Mouse (Mus musculus): ENCODE data around the gene Gria4. TPM values are rescaled to one million over a fixed set of nuclear protein-coding genes. Genes with fewer than 3 reads are reported as not detected.
"Not testable (repeated sequence)": the region's sequence is repeated elsewhere in the genome, so short reads cannot be mapped to it uniquely, and the experiment has no call there.

Gria4 gene
- total and polyA plus RNA-seq, 3 experiments, result under 0.01 TPM; not detected in 2

- no peaks in the 10 kb centered on the region for H3K36me3 ChIP-seq (replicated peaks)
- peak; percentile 68 for ATAC-seq (ENCODE audit: extremely low read depth, insufficient number of reproducible peaks, low FRiP score, poor library complexity, severe bottlenecking)
- no peaks in the 10 kb centered on the region for H3K9me3 ChIP-seq (replicated peaks)
- TF ChIP-seq TAL1 (conservative IDR thresholded peaks at IDR 0.05; ENCODE audit: low read depth, low read length), result no peak
- TF ChIP-seq CTCF (IDR thresholded peaks at IDR 0.05; ENCODE audit: low read depth, low read length), result peak; percentile 39; the same call in 1 of the 2 replicates
- no peaks in the 10 kb centered on the region for H3K27me3 ChIP-seq (ENCODE audit: insufficient read depth, low read length)
- DNase-seq (ENCODE audit: low spot score), result no peak
- no peak overlapping the region for H3K4me3 ChIP-seq (ENCODE audit: low read depth, low read length)
- H3K4me1 ChIP-seq (ENCODE audit: insufficient read depth, low read depth, low read length), result no peaks in the 10 kb centered on the region
These were observed 353.1 kb downstream of the Gria4 start for GRCm38 (mm10) chr9:4442908-4443307.

GRCm38 (mm10) chr9:4400801-4401200, 395.2 kb downstream of the Gria4 start:
- H3K9me3 ChIP-seq (replicated peaks); H3K4me3 ChIP-seq (ENCODE audit: low read depth, low read length); ATAC-seq (ENCODE audit: extremely low read depth, insufficient number of reproducible peaks, low FRiP score, poor library complexity, severe bottlenecking); DNase-seq (ENCODE audit: low spot score); H3K4me1 ChIP-seq (ENCODE audit: insufficient read depth, low read depth, low read length); H3K27me3 ChIP-seq (ENCODE audit: insufficient read depth, low read length); H3K36me3 ChIP-seq (replicated peaks): not testable (repeated sequence)

GRCm38 (mm10) chr9:4376640-4377120, 419.4 kb downstream of the Gria4 start:
- H3K27me3 ChIP-seq (ENCODE audit: insufficient read depth, low read length), result no peaks in the 10 kb centered on the region
- DNase-seq (ENCODE audit: low spot score) (no peak), ATAC-seq (ENCODE audit: extremely low read depth, insufficient number of reproducible peaks, low FRiP score, poor library complexity, severe bottlenecking) (0 out of 2 replicates have a peak, but pooled peaks have one; percentile 3)
- peaks cover 6% of the 10 kb centered on the region for H3K36me3 ChIP-seq (replicated peaks)
- no peaks in the 10 kb centered on the region for H3K9me3 ChIP-seq (replicated peaks)
- no peak for TF ChIP-seq CTCF (IDR thresholded peaks at IDR 0.05; ENCODE audit: low read depth, low read length)
- TF ChIP-seq GATA2 (IDR thresholded peaks at IDR 0.05; ENCODE audit: borderline replicate concordance, low read depth, low read length), result no peak
- TF ChIP-seq GATA1 (IDR thresholded peaks at IDR 0.05; ENCODE audit: borderline replicate concordance, low read length), result no peak
- no peak for TF ChIP-seq TAL1 (conservative IDR thresholded peaks at IDR 0.05; ENCODE audit: low read depth, low read length)
- TF ChIP-seq POLR2AphosphoS5 (IDR thresholded peaks at IDR 0.05; ENCODE audit: insufficient replicate concordance, low read depth, low read length), result no peak
- H3K4me3 ChIP-seq (ENCODE audit: low read depth, low read length), result peak overlapping the region; percentile 87
- H3K4me1 ChIP-seq (ENCODE audit: insufficient read depth, low read depth, low read length), result peaks cover 11% of the 10 kb centered on the region; the same call in 1 of the 2 replicates

DNA sequence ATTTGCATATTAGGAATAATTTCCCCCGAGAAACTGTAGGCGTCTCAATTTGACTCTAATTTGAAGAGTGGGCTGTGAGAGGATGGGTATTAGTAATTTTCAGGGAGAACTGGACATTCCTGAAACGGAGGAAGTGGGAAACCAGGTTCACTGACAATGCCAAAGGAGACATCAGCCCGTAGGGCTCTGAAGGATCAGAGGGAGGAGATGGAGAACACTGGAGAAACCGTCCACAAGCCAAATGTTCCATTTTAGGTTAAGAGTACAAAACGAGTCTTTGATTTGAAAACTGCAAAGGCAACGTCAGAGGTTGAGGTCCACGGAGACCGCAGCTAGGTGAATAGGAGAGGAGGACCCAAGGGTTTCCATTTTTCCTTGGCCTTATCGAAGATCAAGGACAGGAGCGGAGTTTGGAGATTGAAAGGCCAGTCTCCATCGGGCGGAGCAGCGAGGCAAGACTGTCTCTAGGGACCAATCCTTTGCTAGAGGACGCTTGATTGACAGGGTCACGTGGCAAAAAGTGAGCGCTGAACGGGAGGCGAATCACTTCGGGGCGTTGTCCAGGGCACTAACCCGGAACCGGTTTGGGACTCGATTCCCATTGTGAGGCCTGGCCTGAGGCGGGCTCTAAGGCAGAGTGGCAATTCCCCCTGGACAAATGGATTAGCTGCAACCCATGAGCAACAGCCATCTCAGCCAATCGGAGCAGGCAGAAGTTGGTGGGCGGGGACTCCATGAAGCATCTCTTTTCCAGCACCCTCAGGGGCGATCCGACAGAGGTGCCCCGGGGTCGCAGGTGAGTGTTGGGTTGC, 420.0 kb downstream of the Gria4 start, which contains the start of gene Msantd4:
Gene Msantd4 (plus strand): TSS at position 735 of the 812 bp plus-strand sequence.
- DNase-seq (ENCODE audit: low spot score) (peak; percentile 82), ATAC-seq (ENCODE audit: extremely low read depth, insufficient number of reproducible peaks, low FRiP score, poor library complexity, severe bottlenecking) (peak; percentile 98)
- H3K4me1 ChIP-seq (ENCODE audit: insufficient read depth, low read depth, low read length), result peaks cover 11% of the 10 kb centered on the region; the same call in 1 of the 2 replicates
- H3K36me3 ChIP-seq (replicated peaks), result peaks cover 5% of the 10 kb centered on the region
- TF ChIP-seq POLR2AphosphoS5 (IDR thresholded peaks at IDR 0.05; ENCODE audit: insufficient replicate concordance, low read depth, low read length) (no peak), TAL1 (conservative IDR thresholded peaks at IDR 0.05; ENCODE audit: low read depth, low read length) (no peak), GATA2 (IDR thresholded peaks at IDR 0.05; ENCODE audit: borderline replicate concordance, low read depth, low read length) (no peak), GATA1 (IDR thresholded peaks at IDR 0.05; ENCODE audit: borderline replicate concordance, low read length) (no peak), CTCF (IDR thresholded peaks at IDR 0.05; ENCODE audit: low read depth, low read length) (no peak)
- H3K9me3 ChIP-seq (replicated peaks), result no peaks in the 10 kb centered on the region
- peaks cover 4% of the 10 kb centered on the region; the same call in 1 of the 2 replicates for H3K27me3 ChIP-seq (ENCODE audit: insufficient read depth, low read length)
- peak within 1 kb of the TSS; percentile 87 for H3K4me3 ChIP-seq (ENCODE audit: low read depth, low read length)

Measured in G1E (cell line).